Mouse (Mus musculus): ENCODE measurements at regions not wholly inside any gene's neighbourhood (a gene's known extent, or its start where the extent isn't known, plus 50 kb on each side); places are given as distances from the start of the nearest gene placed in this dataset.

DNA sequence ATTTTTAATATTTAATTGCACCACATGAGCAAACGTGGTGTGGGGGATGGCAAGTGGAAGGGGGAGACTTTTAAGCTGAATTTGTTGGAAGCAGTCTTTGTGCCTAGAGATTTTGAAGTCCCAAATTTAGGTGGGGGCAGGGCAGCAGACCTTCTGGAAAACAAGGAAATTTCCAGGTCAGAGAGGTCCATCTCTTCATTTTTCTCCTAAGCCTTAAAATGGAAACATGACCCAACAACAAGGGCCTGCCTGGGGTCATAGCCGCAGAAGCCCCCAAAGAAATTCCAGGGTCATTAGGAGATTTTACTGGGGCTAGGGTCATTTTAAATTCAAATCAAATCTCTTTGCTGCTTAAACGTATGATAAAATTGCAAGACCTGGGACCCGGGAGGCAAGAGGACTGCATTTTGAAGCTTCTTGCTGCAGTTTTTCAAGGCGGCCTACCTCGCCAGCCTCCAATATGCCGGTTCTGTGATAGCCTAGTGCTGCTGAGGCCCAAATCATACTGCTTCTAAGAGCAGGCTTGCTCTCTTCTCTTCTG lies 490.0 kb downstream of the Prss52 start:
- no peak for DNase-seq (ENCODE audit: low spot score in 2 of 2)

DNA sequence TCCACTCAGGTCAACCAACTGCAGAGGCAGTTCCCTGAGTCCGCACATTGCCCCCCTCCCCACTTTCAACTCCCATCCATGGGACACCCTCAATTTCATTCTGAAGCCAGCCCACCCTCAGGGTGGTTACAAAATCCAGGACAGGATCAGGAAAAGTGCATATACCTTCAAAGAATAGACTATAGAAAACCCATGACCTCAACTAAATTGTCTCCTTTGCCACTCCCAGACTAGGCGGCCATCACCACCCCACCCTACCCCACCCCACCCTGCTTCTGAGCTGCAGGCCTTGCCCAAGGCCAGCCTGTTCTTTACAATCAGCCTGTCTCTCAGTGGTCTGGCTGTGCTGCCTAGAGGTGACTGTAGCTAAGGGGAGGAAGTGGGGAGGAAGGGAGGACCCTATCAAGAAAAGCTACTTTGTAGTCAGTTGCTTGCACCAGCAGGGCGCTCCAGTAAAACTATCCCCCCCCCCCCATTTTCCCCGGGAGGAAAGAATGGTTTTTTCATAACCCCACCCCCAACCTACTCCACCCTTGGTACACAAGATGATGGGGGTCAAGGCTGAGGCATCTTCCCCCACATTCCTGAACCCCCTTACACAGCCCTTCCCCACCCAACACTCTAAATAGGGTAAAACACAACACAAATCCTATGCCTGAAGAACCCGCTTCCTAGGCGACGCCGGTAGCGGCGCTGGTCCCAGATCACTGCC lies 490.9 kb downstream of the Prss52 start:
- no peak for DNase-seq (ENCODE audit: low spot score in 2 of 2)

DNA sequence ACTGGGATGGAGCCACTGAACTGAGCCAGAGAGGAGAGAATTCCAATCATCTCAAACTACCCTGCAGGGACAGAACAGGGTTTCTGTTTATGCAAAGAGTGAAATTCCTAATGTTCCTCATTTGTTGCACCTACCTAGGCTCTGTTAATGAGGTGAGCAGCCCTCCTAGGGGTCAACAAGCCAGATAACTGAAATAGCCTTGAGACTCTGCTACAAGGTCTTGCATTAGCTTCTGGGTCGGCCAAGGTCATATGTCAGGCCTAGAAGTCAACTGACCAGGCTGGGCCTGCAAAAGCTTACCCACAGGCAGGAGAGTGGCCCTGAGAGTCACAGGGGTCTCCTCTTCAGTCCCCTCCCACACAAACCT lies 491.4 kb downstream of the Prss52 start:
- DNase-seq (ENCODE audit: low spot score in 2 of 2) = no peak

DNA sequence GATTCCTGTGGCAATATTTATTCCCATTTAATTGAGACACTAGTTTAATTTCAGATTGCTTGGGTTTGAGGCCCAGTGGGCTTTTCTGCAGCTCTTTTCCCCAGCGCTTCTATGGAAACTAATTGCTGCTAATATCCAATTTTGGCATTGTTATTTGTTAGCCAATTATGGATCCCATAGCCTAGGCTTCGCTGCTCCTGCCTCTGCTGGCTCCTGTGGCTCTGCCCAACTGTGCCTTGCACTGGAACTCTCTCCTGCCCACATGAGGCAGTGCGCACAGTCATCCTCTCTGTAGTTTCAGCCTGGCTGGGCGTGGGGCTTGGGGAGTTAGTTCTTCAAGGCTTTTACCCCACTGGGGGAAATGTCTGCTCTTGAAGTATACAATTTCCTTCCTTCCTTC lies 491.8 kb downstream of the Prss52 start:
- no peak for DNase-seq (ENCODE audit: low spot score in 2 of 2)

DNA sequence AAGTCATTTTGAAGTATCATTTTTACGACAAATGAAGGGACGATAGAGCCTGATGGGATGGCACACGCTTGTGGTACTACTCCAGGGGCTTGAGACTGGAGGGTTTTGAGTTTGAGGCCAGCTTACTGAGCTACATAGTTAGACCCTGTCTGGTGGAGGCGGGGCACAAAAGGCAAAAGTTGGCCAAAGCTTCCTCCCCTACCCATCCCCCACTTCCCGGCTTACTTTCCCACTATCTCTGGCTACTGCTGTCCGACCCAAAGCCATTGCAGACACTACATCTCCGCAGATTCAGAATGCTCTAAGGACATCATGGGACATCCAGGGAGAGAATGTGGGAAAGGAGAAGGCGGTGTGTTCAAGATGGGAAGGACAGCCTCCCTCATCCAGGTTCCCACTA lies 493.1 kb downstream of the Prss52 start:
- no peak for DNase-seq (ENCODE audit: low spot score in 2 of 2)

Data from cerebellum, postnatal 4 days (tissue).